Mouse (Mus musculus): Measurements from ENCODE around the gene Vmn1r2.
"Not testable (repeated sequence)": the region's sequence is repeated elsewhere in the genome, so short reads cannot be mapped to it uniquely, and the experiment has no call there.

- not testable (repeated sequence) for TF ChIP-seq CTCF (IDR thresholded peaks at IDR 0.05; ENCODE audit: insufficient read depth, low read length); POLR2A (IDR thresholded peaks at IDR 0.05; ENCODE audit: borderline replicate concordance, extremely low read depth, low read depth, low read length)
Observed at GRCm38 (mm10) chr4:3175756-3176155, 8.6 kb downstream of the Vmn1r2 start.

All from lung, adult 2 months (tissue).